Mouse (Mus musculus) stomach, embryonic 15.5 days (tissue): ENCODE measurements around the gene Asrgl1. TPM values are rescaled to one million over a fixed set of nuclear protein-coding genes. Genes with fewer than 3 reads are reported as not detected.
"Not testable (repeated sequence)": the region's sequence is repeated elsewhere in the genome, so short reads cannot be mapped to it uniquely, and the experiment has no call there.

Source experiments
- ATAC-seq: fragments of 200-750 bp; cut with Nextera tagmentation; 2 replicates; pipeline ENCODE4 v1.8.0; 2017; ENCODE audit warnings: low read depth, moderate number of reproducible peaks, moderate TSS enrichment; ENCODE audit not compliant: insufficient read depth, low FRiP score
- H3K27ac ChIP-seq: fragments of 300-500 bp; sonication (generic); 2 replicates; pipeline ENCODE4 v1.5.1; 2015; ENCODE audit warnings: mild to moderate bottlenecking, inconsistent platforms
- H3K27me3 ChIP-seq: fragments of 300-500 bp; sonication (generic); replicated peaks from 2 replicates; pipeline ENCODE4 v1.6.1; 2015; ENCODE audit warnings: inconsistent platforms
- H3K36me3 ChIP-seq: fragments of 300-500 bp; sonication (generic); 2 replicates; pipeline ENCODE4 v1.6.1; 2015; ENCODE audit warnings: inconsistent platforms
- H3K4me1 ChIP-seq: fragments of 300-500 bp; sonication (generic); 2 replicates; pipeline ENCODE4 v1.6.1; 2015; ENCODE audit warnings: inconsistent platforms
- H3K4me2 ChIP-seq: fragments of 300-500 bp; sonication (generic); 2 replicates; pipeline ENCODE4 v1.6.1; 2015; ENCODE audit warnings: mild to moderate bottlenecking, inconsistent platforms
- H3K4me3 ChIP-seq: fragments of 300-500 bp; sonication (generic); replicated peaks from 2 replicates; pipeline ENCODE4 v1.5.1; 2015; ENCODE audit warnings: inconsistent platforms
- H3K9ac ChIP-seq: fragments of 300-500 bp; sonication (generic); 2 replicates; pipeline ENCODE4 v1.6.1; 2015; ENCODE audit warnings: inconsistent platforms
- H3K9me3 ChIP-seq: fragments of 300-500 bp; sonication (generic); 2 replicates; pipeline ENCODE4 v1.6.1; 2016; ENCODE audit warnings: inconsistent platforms
- WGBS: fragments of 180-500 bp; shearing (Covaris S2); methylation state at CpG from one replicate; pipeline ENCODE4 v1.1.7; 2015; 5-methylcytosine and 5-hydroxymethylcytosine counted together
- polyA plus RNA-seq: library from polyadenylated mRNA; unstranded; fragments of >200 nt; fragmentation: Nextera tagmentation; extraction: Ambion mirVana; gene quantifications from 2 replicates; pipeline ENCODE4 v1.2.1, GENCODE M21; 2015

Gene Asrgl1
- polyA plus RNA-seq, 1 experiment from 2014 or later: 16.4 TPM

DNA sequence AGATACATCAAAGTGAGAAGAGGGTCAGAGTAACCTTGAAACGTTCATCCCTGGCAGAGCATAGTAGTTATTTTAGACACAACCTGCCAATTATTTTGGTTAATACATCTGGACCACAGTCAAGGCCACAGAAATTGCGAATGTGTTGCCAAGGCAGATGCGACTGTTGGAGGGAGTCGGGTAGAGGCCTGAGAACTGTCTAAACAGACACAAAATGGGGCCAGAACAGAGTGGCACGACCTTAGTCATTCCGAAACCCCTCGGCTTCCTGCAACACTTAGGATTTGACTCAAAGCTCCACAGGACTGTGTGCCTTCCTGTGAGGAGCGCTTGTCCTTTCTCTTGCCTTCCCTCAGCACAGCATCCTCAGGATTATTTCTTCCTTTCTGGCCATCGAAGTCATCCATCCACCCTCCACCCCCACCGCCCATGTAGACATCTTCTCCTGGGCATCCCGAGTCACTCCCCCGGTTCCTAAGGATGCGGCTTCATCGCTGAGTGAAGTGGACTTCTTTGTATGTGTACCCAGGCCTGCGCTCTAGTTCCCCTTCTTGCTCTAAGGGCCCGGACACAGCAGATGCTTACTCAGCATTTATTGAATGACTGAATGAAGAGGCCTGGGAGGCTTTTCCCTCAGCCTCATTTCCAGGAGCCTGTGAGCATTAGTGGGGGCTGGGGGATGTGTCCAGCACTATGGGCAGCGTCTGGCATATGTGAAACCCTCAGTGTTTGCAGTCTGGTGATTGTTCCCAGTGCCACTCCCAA lies 35.0 kb downstream of the Asrgl1 start:
- Histone ChIP-seq H3K4me3 (no peak overlapping the region), H3K4me1 (0 out of 2 replicates have a peak, but pooled peaks cover 4% of the 10 kb centered on the region), H3K9ac (no peak overlapping the region), H3K27ac (no peak overlapping the region), H3K4me2 (no peak overlapping the region), H3K9me3 (no peaks in the 10 kb centered on the region), H3K27me3 (no peaks in the 10 kb centered on the region), H3K36me3 (no peaks in the 10 kb centered on the region)
- WGBS: 74% methylated on average over 17 of the region's 17 CpGs
- no peak for ATAC-seq

DNA sequence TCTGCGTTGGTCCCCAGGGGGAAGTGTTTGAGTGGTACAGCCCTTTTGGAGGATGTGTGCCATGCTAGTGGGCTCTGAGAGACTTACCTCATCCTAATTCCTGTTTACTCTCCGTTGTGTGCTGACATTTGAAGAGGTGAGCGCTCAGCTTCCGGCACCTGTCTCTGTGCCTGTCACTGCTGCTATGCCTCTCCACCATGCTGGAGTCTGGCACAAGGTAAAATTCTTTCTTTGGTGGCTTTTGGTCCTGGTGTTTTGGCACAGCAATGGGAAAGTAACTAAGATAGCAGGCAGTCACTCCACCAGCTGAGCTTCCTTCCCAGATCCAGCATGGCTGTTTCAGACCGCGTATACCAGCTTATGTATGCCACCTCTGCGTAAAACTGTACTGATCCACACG lies 35.7 kb downstream of the Asrgl1 start:
- H3K9ac ChIP-seq: no peak overlapping the region
- WGBS: 77% methylated on average over 8 of the region's 8 CpGs
- no peak overlapping the region for H3K4me2 ChIP-seq
- no peaks in the 10 kb centered on the region for H3K36me3 ChIP-seq
- no peaks in the 10 kb centered on the region for H3K27me3 ChIP-seq
- no peak overlapping the region for H3K27ac ChIP-seq
- H3K4me3 ChIP-seq: no peak overlapping the region
- ATAC-seq: no peak
- no peaks in the 10 kb centered on the region for H3K9me3 ChIP-seq
- no peaks in the 10 kb centered on the region for H3K4me1 ChIP-seq

DNA sequence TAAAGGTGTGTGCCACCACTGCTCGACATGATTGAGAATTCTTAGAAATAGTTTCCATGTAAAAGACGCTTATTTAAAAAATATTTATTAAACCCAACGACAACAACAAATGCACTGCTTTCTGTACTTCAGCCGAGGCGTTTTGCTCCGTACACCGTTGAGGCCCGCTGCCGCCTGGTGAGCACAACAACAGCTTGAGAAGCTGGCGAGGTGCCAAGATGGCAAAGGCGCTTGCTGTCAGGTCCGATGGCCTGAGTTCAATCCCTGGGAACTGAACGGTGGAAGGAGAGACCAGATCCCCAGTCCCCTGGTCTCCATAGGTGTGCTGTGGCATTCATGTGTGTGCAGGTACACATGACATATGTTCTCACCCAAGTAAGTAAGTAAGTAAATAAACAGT lies 38.0 kb downstream of the Asrgl1 start:
- no peaks in the 10 kb centered on the region for H3K36me3 ChIP-seq
- no peak overlapping the region for H3K9ac ChIP-seq
- H3K4me2 ChIP-seq: no peak overlapping the region
- WGBS: 84% methylated on average over 13 of the region's 13 CpGs
- H3K4me1 ChIP-seq: no peaks in the 10 kb centered on the region
- H3K4me3 ChIP-seq: no peak overlapping the region
- no peaks in the 10 kb centered on the region for H3K27me3 ChIP-seq
- H3K9me3 ChIP-seq: no peaks in the 10 kb centered on the region
- no peak for ATAC-seq
- no peak overlapping the region for H3K27ac ChIP-seq

DNA sequence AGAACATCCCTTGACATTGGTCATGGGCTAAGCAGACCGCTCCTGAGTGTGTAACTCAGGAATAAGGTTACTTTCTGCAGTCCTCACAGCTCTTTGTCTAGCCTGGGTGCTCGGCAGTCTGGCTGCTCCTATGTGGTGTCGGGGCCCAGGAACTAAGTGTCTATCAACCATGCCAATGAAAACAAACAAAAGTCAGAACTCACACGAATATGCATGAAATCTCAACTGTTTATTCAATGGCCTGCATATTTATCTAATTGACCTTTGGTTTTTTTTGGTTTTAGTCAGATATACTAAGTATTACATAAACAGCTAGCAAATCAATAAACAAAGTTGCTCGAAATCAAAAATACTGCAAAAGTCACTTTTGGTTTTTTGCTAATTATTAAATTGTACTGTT lies 40.3 kb downstream of the Asrgl1 start:
- Histone ChIP-seq H3K4me1 (no peaks in the 10 kb centered on the region), H3K4me2 (no peak overlapping the region), H3K27me3 (no peaks in the 10 kb centered on the region), H3K9ac (no peak overlapping the region), H3K27ac (no peak overlapping the region), H3K9me3 (no peaks in the 10 kb centered on the region), H3K36me3 (no peaks in the 10 kb centered on the region), H3K4me3 (no peak overlapping the region)
- 53% methylated on average over 5 of the region's 5 CpGs for WGBS
- ATAC-seq: no peak

DNA sequence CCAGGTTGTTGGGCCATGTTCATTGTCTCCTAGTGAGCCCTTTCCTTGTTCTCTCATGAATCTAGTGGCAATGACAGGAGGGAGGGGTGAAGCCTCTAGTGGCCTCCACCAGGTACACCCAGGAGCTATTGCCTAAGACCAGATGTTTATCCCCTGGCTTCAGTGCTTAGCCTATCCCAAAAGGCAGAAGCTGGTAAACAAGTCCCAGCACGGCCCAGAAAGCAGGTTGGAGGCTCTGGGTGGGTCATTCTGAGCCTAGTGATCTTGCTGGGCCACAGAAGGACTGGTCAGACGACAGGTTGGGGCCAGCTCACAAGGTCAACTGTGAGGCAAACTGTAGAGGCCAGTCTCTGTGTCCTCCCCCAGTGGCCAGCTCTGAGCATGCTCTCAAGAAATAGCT lies 44.7 kb downstream of the Asrgl1 start:
- Histone ChIP-seq H3K4me3 (no peak overlapping the region), H3K9me3 (no peaks in the 10 kb centered on the region), H3K27ac (no peak overlapping the region), H3K4me2 (no peak overlapping the region), H3K4me1 (no peaks in the 10 kb centered on the region), H3K27me3 (no peaks in the 10 kb centered on the region), H3K36me3 (no peaks in the 10 kb centered on the region), H3K9ac (no peak overlapping the region)
- no peak for ATAC-seq
- 50% methylated on average over 2 of the region's 2 CpGs for WGBS

DNA sequence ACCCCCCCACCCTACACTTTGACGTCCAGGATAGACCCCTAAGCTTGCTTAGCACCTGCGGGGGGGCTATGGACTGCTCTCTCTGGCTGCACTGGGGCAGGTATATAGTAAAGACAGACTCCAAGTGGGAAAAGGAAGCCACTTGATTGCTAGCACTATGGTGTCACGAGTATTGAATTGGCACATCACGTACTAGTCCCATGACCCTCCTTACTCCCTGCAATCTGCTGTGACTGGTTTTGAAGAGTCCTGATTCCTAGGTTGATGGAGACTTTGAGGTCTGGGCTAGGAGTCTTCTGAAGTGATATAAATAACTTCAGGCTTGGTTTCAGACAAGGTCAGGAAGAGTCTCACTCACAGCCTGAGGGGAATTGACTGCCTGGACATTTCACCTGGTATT lies 45.2 kb downstream of the Asrgl1 start:
- no peaks in the 10 kb centered on the region for H3K27me3 ChIP-seq
- H3K9ac ChIP-seq: no peak overlapping the region
- H3K4me1 ChIP-seq: no peaks in the 10 kb centered on the region
- H3K36me3 ChIP-seq: no peaks in the 10 kb centered on the region
- no peak overlapping the region for H3K4me3 ChIP-seq
- H3K27ac ChIP-seq: no peak overlapping the region
- WGBS: 62% methylated on average over 4 of the region's 4 CpGs
- H3K9me3 ChIP-seq: no peaks in the 10 kb centered on the region
- no peak overlapping the region for H3K4me2 ChIP-seq
- ATAC-seq: no peak

DNA sequence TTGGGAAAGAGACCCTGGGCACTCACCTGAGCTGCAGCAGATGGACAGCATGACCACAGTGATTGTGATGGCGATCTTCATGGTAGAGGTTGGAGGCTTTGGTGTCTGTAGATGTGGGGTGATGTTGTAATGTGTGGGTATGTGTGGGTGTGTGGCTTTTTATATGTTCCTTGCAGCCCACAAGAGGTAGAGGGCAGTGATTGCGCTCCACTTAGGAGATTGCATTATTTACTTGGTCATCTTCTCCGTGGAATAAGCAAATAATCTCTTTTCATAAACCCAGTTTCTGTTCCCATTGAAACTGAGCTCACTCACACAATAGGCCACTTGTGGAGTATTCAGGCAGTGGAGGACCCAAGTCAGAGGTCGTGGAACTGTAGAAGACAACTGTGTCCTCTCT lies 47.6 kb downstream of the Asrgl1 start, which contains the start of gene Scgb1a1:
Gene Scgb1a1, minus strand, starts transcription at position 138 of the 400 bp plus-strand sequence.
- peaks cover under 1% of the 10 kb centered on the region; the same call in 1 of the 2 replicates for H3K4me1 ChIP-seq
- no peak within 1 kb of the TSS for H3K4me3 ChIP-seq
- no peak within 1 kb of the TSS for H3K4me2 ChIP-seq
- ATAC-seq: no peak
- no peak within 1 kb of the TSS for H3K27ac ChIP-seq
- no peaks in the 10 kb centered on the region for H3K27me3 ChIP-seq
- WGBS: 77% methylated on average over 4 of the region's 4 CpGs
- no peaks in the 10 kb centered on the region for H3K36me3 ChIP-seq
- H3K9ac ChIP-seq: no peak within 1 kb of the TSS
- H3K9me3 ChIP-seq: no peaks in the 10 kb centered on the region

DNA sequence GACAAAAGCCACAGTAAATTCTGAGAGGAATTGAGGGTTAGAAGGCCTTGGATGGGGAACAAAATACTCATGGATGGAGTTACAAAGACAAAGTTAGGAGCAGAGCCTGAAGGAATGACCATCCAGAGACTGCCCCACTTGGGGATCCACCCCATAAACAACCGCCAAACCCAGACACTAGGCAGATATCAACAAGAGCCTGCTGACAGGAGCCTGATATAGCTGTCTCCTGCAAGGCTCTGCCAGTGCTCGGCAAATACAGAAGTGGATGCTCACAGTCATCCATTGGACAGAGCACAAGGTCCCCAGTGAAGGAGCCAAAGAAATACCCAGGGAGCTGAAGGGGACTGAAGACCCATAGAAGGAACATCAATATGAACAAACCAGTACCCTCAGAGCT lies 51.5 kb downstream of the Asrgl1 start:
- H3K4me3 ChIP-seq, H3K36me3 ChIP-seq, H3K9ac ChIP-seq, H3K9me3 ChIP-seq, H3K4me2 ChIP-seq, H3K27me3 ChIP-seq, H3K27ac ChIP-seq, ATAC-seq: not testable (repeated sequence)
- 50% methylated on average over 2 of the region's 2 CpGs for WGBS
- H3K4me1 ChIP-seq: peaks cover 15% of the 10 kb centered on the region

DNA sequence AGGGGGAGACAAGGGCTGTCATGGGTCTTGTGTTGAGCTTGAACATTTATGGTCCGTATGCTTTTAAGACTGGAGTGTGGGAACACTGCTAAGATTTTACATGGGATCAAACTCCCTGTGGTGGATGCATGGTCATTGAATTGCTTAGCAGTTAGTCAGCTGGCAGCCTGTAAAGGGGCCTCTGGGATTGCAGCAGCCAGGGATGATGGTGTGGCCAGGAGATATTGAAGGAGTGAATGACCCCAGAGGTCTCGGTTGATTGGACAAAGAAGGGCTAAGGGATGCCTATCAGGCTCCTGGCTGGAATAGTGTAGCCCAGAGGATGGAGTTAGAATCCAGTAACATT lies 52.5 kb downstream of the Asrgl1 start:
- 90% methylated on average over 2 of the region's 2 CpGs for WGBS
- Histone ChIP-seq H3K4me1 (peaks cover 15% of the 10 kb centered on the region), H3K36me3 (no peaks in the 10 kb centered on the region), H3K27me3 (no peaks in the 10 kb centered on the region), H3K27ac (peak overlapping the region; percentile 18; the same call in 1 of the 2 replicates), H3K4me3 (peak overlapping the region; percentile 1; the same call in 1 of the 2 replicates), H3K9me3 (no peaks in the 10 kb centered on the region), H3K4me2 (peak overlapping the region; percentile 43; the same call in 1 of the 2 replicates), H3K9ac (no peak overlapping the region)
- ATAC-seq: no peak

DNA sequence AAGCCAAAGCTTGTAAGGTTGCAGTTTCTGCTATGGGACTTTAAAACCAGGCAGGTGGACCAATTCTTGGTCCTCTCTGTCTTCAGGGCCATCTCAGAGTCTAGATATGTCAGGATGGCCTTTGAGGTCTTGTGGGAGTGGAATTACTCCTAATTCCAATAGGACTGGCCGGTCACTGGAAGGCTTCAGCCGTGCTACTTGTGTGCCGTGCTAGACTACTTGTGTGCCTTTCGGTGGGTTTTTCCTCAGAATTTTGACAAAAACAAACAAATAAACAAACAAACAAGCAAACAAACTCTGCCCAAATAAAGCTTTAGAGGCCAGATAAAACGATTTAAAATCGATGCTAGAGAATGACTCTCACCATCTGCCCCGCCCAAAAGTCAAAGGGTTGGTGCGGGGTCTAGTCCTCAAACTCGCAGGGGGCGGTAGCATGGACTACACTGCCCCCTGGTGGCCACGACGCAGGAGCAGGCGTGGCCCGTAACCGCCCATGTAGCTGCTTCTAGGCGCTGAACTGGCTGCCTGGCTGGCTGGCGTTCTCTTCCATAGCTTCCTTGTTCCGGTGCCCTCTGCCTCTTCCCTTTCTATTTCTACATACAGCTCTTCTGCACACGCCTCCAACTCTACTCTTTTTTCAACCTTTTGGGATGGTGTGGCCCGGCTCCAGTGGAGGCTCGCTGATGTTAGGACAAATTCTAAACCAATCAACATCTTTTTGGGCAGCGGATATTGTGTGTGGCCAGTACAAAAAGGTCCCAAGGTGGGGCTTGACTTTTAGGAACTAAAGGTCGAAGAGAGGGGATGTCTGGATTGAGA lies 53.0 kb downstream of the Asrgl1 start:
- 17% methylated on average over 23 of the region's 23 CpGs for WGBS
- peak overlapping the region; percentile 18; the same call in 1 of the 2 replicates for H3K27ac ChIP-seq

DNA sequence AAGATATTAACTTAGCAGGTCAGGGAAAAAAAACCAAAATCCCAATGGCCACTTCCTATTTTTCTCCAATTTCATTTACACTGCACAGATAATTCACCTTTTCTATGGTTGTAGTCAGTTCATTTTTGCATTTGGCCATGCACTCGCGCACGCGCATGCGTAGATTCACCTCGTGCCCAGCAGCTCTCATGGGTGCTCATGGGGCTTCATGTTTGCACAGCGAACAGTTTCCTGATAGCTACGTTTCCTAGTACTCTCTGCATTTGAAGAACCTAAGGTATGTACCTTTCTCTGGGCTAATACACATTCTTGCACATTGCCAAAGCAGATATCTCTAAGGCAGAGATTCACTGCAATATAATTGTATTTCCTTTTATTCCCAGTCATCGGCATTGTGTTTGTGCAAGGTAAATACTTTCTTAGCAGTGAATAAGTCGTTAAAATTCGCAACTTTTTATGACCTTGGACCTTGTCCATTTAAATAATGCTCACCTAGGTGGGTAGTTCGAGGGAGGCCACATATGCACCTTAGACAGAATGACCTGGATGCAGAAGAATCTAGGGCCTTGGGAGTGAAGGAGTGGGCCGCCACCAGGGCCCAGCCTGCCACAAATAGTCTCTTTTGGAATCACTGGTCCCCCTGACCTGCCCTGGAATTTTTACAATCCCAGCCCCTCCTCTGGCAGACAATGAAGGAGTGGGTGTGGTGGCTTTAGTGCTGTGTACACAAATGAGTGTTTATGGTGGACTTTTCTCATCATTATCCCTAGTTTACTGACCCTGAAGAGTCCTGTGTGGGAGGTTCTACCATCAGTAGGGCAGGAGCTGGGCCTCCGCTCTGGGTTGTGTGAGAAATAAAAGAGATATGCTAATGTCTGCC lies 53.9 kb downstream of the Asrgl1 start:
- no peaks in the 10 kb centered on the region for H3K9me3 ChIP-seq
- peak overlapping the region; percentile 43; the same call in 1 of the 2 replicates for H3K4me2 ChIP-seq
- no peak overlapping the region for H3K4me3 ChIP-seq
- H3K27ac ChIP-seq: no peak overlapping the region
- H3K36me3 ChIP-seq: no peaks in the 10 kb centered on the region
- H3K4me1 ChIP-seq: peaks cover 15% of the 10 kb centered on the region
- no peaks in the 10 kb centered on the region for H3K27me3 ChIP-seq
- no peak for ATAC-seq
- H3K9ac ChIP-seq: no peak overlapping the region
- 75% methylated on average over 14 of the region's 14 CpGs for WGBS

More for the DNA sequence above, 53.0 kb downstream of the Asrgl1 start:
- peak overlapping the region; percentile 1; the same call in 1 of the 2 replicates for H3K4me3 ChIP-seq
- no peak overlapping the region for H3K9ac ChIP-seq
- no peaks in the 10 kb centered on the region for H3K36me3 ChIP-seq
- peaks cover 15% of the 10 kb centered on the region for H3K4me1 ChIP-seq
- H3K4me2 ChIP-seq: peak overlapping the region; percentile 43
- no peaks in the 10 kb centered on the region for H3K9me3 ChIP-seq
- peak; percentile 84 for ATAC-seq
- H3K27me3 ChIP-seq: no peaks in the 10 kb centered on the region
